12 mouse cellular contexts compared by ENCODE assay signal in genomic region chr11:31846771-31847468, GRCm38 (mm10). TPM values are rescaled to one million over a fixed set of nuclear protein-coding genes. Genes with fewer than 3 reads are reported as not detected.
DNase-seq lines count a peak whose midpoint lies in the region; ATAC-seq lines count a peak whose summit lies in the region.
"Had no signal": no experiment of that assay in that cellular context is flagged by ENCODE, and none has a peak within 500 bp of the region (broad histone marks: within the 10 kb centered on the region; RNA-seq: fewer than 3 reads in every experiment).

No protein-coding gene starts in this region.

- DNase-seq in neural tube, embryonic 11.5 days (ENCODE audit: low spot score): peak; percentile 62
- DNase-seq in neural tube, embryonic 10.5 days (ENCODE audit: extremely low spot score, low spot score): no peak
- no peak for DNase-seq in thymus, adult 18-20 months
- DNase-seq in cerebellum, postnatal 36 days: no peak
- DNase-seq in right cerebral cortex, postnatal 14 days: no peak
- DNase-seq: cerebellum, postnatal 14 days; heart, adult 18-20 months; heart, postnatal 4 days; lung, adult 2 months had no signal

- H3K27me3 ChIP-seq in neural tube, embryonic 11.5 days (ENCODE audit: control insufficient read depth, insufficient read depth, low read length): no peaks in the 10 kb centered on the region
- no peaks in the 10 kb centered on the region for H3K27me3 ChIP-seq in forebrain, embryonic 13.5 days
- no peaks in the 10 kb centered on the region for H3K27me3 ChIP-seq in hindbrain, embryonic 15.5 days
- no peaks in the 10 kb centered on the region for H3K27me3 ChIP-seq in neural tube, embryonic 14.5 days (ENCODE audit: control insufficient read depth, insufficient read depth, low read length)

- H3K4me3 ChIP-seq in neural tube, embryonic 11.5 days (ENCODE audit: low read depth, low read length): no peak overlapping the region
- no peak overlapping the region for H3K4me3 ChIP-seq in forebrain, embryonic 13.5 days
- no peak overlapping the region for H3K4me3 ChIP-seq in hindbrain, embryonic 15.5 days
- no peak overlapping the region for H3K4me3 ChIP-seq in neural tube, embryonic 14.5 days (ENCODE audit: low read depth, low read length)

- H3K27ac ChIP-seq in neural tube, embryonic 11.5 days (ENCODE audit: low read depth, low read length): peak overlapping the region; percentile 49; the same call in 1 of the 2 replicates
- peak overlapping the region; percentile 83 for H3K27ac ChIP-seq in forebrain, embryonic 13.5 days
- H3K27ac ChIP-seq in hindbrain, embryonic 15.5 days (replicated peaks): peak overlapping the region; percentile 74
- peak overlapping the region; percentile 44; the same call in 1 of the 2 replicates for H3K27ac ChIP-seq in neural tube, embryonic 14.5 days (ENCODE audit: low read depth, low read length)

- WGBS in neural tube, embryonic 11.5 days: 51% methylated on average over 9 of the region's 9 CpGs
- WGBS in forebrain, embryonic 13.5 days: 9% methylated on average over 9 of the region's 9 CpGs
- 21% methylated on average over 9 of the region's 9 CpGs for WGBS in hindbrain, embryonic 15.5 days
- 31% methylated on average over 9 of the region's 9 CpGs for WGBS in neural tube, embryonic 14.5 days

- H3K9me3 ChIP-seq in neural tube, embryonic 11.5 days (ENCODE audit: control insufficient read depth, low read length): no peaks in the 10 kb centered on the region
- no peaks in the 10 kb centered on the region for H3K9me3 ChIP-seq in forebrain, embryonic 13.5 days (replicated peaks)
- no peaks in the 10 kb centered on the region for H3K9me3 ChIP-seq in hindbrain, embryonic 15.5 days
- H3K9me3 ChIP-seq in neural tube, embryonic 14.5 days (ENCODE audit: control insufficient read depth, low read length): no peaks in the 10 kb centered on the region

- peaks cover 4% of the 10 kb centered on the region; the same call in 1 of the 2 replicates for H3K4me1 ChIP-seq in neural tube, embryonic 11.5 days (ENCODE audit: control insufficient read depth, insufficient read depth, low read length)
- H3K4me1 ChIP-seq in forebrain, embryonic 13.5 days: peaks cover 26% of the 10 kb centered on the region
- peaks cover 26% of the 10 kb centered on the region for H3K4me1 ChIP-seq in hindbrain, embryonic 15.5 days (replicated peaks)
- H3K4me1 ChIP-seq in neural tube, embryonic 14.5 days (ENCODE audit: control insufficient read depth, insufficient read depth, low read length): no peaks in the 10 kb centered on the region

- no peaks in the 10 kb centered on the region for H3K36me3 ChIP-seq in neural tube, embryonic 11.5 days (ENCODE audit: control insufficient read depth, insufficient read depth, low read length)
- no peaks in the 10 kb centered on the region for H3K36me3 ChIP-seq in forebrain, embryonic 13.5 days (ENCODE audit: poor library complexity, severe bottlenecking)
- no peaks in the 10 kb centered on the region for H3K36me3 ChIP-seq in hindbrain, embryonic 15.5 days
- H3K36me3 ChIP-seq in neural tube, embryonic 14.5 days (ENCODE audit: control insufficient read depth, insufficient read depth, low read length): no peaks in the 10 kb centered on the region

- peak overlapping the region; percentile 9; the same call in 1 of the 2 replicates for H3K4me2 ChIP-seq in neural tube, embryonic 11.5 days (ENCODE audit: low read depth)
- peak overlapping the region; percentile 30 for H3K4me2 ChIP-seq in forebrain, embryonic 13.5 days
- H3K4me2 ChIP-seq in hindbrain, embryonic 15.5 days: peak overlapping the region; percentile 11; the same call in 1 of the 2 replicates
- no peak overlapping the region for H3K4me2 ChIP-seq in neural tube, embryonic 14.5 days (ENCODE audit: low read depth, low read length)

- H3K9ac ChIP-seq in neural tube, embryonic 11.5 days (ENCODE audit: low read length): no peak overlapping the region
- H3K9ac ChIP-seq in forebrain, embryonic 13.5 days: no peak overlapping the region
- no peak overlapping the region for H3K9ac ChIP-seq in hindbrain, embryonic 15.5 days
- no peak overlapping the region for H3K9ac ChIP-seq in neural tube, embryonic 14.5 days (replicated peaks; ENCODE audit: low read depth, low read length)

- ATAC-seq in neural tube, embryonic 11.5 days (ENCODE audit: insufficient read depth, low FRiP score, low TSS enrichment): peak; percentile 97
- ATAC-seq in forebrain, embryonic 13.5 days: peak; percentile 98
- peak; percentile 90 for ATAC-seq in hindbrain, embryonic 15.5 days (ENCODE audit: low FRiP score, low read depth)
- peak; percentile 94 for ATAC-seq in neural tube, embryonic 14.5 days (ENCODE audit: low read depth)

RNA-seq across cellular contexts. Expression of gene Cpeb4, which starts 25.1 kb away (rescaled TPM):
- polyA plus RNA-seq in neural tube, embryonic 11.5 days (2014; fragmentation: Nextera tagmentation; extraction: Ambion mirVana): 17.1 and 20.3 TPM in 2 replicates
- polyA plus RNA-seq in forebrain, embryonic 13.5 days (2015; fragmentation: Nextera tagmentation; extraction: Ambion mirVana): 10.4 and 12.4 TPM in 2 replicates
- 15.4 and 17.8 TPM in 2 replicates for polyA plus RNA-seq in hindbrain, embryonic 15.5 days (2015; fragmentation: Nextera tagmentation; extraction: Ambion mirVana)
- 42.6 and 43.4 TPM in 2 replicates for polyA plus RNA-seq in neural tube, embryonic 14.5 days (2014; fragmentation: Nextera tagmentation; extraction: Ambion mirVana)
